ENCODE assay signal across 10 mouse cellular contexts in genomic region chr19:23162387-23162809, GRCm38 (mm10). TPM values are rescaled to one million over a fixed set of nuclear protein-coding genes. Genes with fewer than 3 reads are reported as not detected.
DNase-seq lines count a peak whose midpoint lies in the region; TF ChIP-seq lines count a peak whose summit lies in the region.
"Had no signal": no experiment of that assay in that cellular context is flagged by ENCODE, and none has a peak within 500 bp of the region (broad histone marks: within the 10 kb centered on the region; RNA-seq: fewer than 3 reads in every experiment).

No protein-coding gene starts in this region.

- H3K4me3 ChIP-seq in liver, adult 2 months (ENCODE audit: insufficient read depth, low read depth, low read length) = no peak overlapping the region
- no peak overlapping the region for H3K4me3 ChIP-seq in olfactory bulb, adult 2 months (ENCODE audit: insufficient read depth, low read depth, low read length)
- H3K4me3 ChIP-seq: embryonic facial prominence, embryonic 12.5 days had no signal

- peak; percentile 60 to 75 for DNase-seq in frontal cortex, postnatal 36 days (ENCODE audit: low spot score in 2 of 2)
- no peak for DNase-seq in frontal cortex, postnatal 10 days (ENCODE audit: low spot score in 2 of 2)
- DNase-seq in liver, adult 2 months (ENCODE audit: extremely low read depth, low read depth, low spot score) = peak; percentile 44
- no peak for DNase-seq in liver
- DNase-seq in cerebellum, postnatal 36 days = peak; percentile 59 to 66
- DNase-seq in urinary bladder, adult 2 months (ENCODE audit: low spot score) = no peak
- no peak for DNase-seq in layer of hippocampus, postnatal 36 days

- H3K4me1 ChIP-seq in liver, adult 2 months (ENCODE audit: control insufficient read depth, insufficient read depth, low read length) = peaks cover 27% of the 10 kb centered on the region
- peaks cover 47% of the 10 kb centered on the region for H3K4me1 ChIP-seq in olfactory bulb, adult 2 months (ENCODE audit: control insufficient read depth, insufficient read depth, low read length)

- H3K36me3 ChIP-seq in liver, adult 2 months (ENCODE audit: control insufficient read depth, insufficient read depth, low read length) = peaks cover 23% of the 10 kb centered on the region
- H3K36me3 ChIP-seq: embryonic facial prominence, embryonic 12.5 days had no signal

- TF ChIP-seq CTCF in liver, adult 2 months (IDR thresholded peaks at IDR 0.05; ENCODE audit: low read depth, low read length) = no peak
- TF ChIP-seq CTCF in olfactory bulb, adult 2 months (IDR thresholded peaks at IDR 0.05; ENCODE audit: insufficient read depth, low read depth, low read length) = no peak

- 37% methylated on average over 8 of the region's 8 CpGs for WGBS in liver, adult 2 months
- 20% methylated on average over 8 of the region's 8 CpGs for WGBS in olfactory bulb, adult 2 months

- no peak overlapping the region for H3K27ac ChIP-seq in liver, adult 2 months (replicated peaks; ENCODE audit: insufficient read depth, low read depth, low read length)
- peak overlapping the region; percentile 35 for H3K27ac ChIP-seq in olfactory bulb, adult 2 months (ENCODE audit: insufficient read depth, low read depth, low read length)
- H3K27ac ChIP-seq: embryonic facial prominence, embryonic 12.5 days had no signal

- TF ChIP-seq POLR2A in liver, adult 2 months (IDR thresholded peaks at IDR 0.05; ENCODE audit: extremely low read depth, insufficient read depth, low read length) = no peak
- no peak for TF ChIP-seq POLR2A in olfactory bulb, adult 2 months (IDR thresholded peaks at IDR 0.05; ENCODE audit: insufficient read depth, low read depth, low read length)

- peaks cover 38% of the 10 kb centered on the region for H3K79me2 ChIP-seq in liver, adult 2 months (ENCODE audit: control insufficient read depth, insufficient read depth, low read length)

- H3K27me3 ChIP-seq in liver, adult 2 months (ENCODE audit: control insufficient read depth, insufficient read depth, low read length) = no peaks in the 10 kb centered on the region
- H3K27me3 ChIP-seq: embryonic facial prominence, embryonic 12.5 days had no signal

- H3K9ac ChIP-seq in liver, adult 2 months (ENCODE audit: low read depth, low read length) = no peak overlapping the region
- H3K9ac ChIP-seq: embryonic facial prominence, embryonic 12.5 days had no signal

RNA-seq across cellular contexts. Expression of gene Klf9, which starts 21.4 kb away (rescaled TPM):
- 75.0 and 81.6 TPM in 2 replicates for total RNA-seq in liver, adult 2 months (2014; rRNA removed)
- 32.4 and 32.7 TPM in 2 replicates for polyA plus RNA-seq in liver, adult 2 months (2012; rRNA removed)
- 102 and 132 TPM in 2 replicates for polyA plus RNA-seq in olfactory bulb, adult 2 months (2012; ENCODE audit: insufficient read depth, insufficient read length, low replicate concordance, missing spikeins)
- 58.6 and 73.7 TPM in 2 replicates for polyA plus RNA-seq in urinary bladder, adult 2 months (2012; rRNA removed)
- 100 to 1,000 TPM; 160 to 182 TPM for total RNA-seq in layer of hippocampus, postnatal 36 days (2021)
- total RNA-seq: MEL had no signal

Comparison
In these comparisons a context has a peak if more than half of its experiments do, and no peak if none do; other contexts are left out.
1. DNase-seq: peak in frontal cortex, postnatal 36 days (2 of 2), liver, adult 2 months (single experiment) and cerebellum, postnatal 36 days (2 of 2); none in frontal cortex, postnatal 10 days (0 of 2), liver (single experiment), urinary bladder, adult 2 months (single experiment) and layer of hippocampus, postnatal 36 days (0 of 2).